Mouse (Mus musculus) forebrain, embryonic 11.5 days (tissue): ENCODE results near the gene Itm2c. TPM values are rescaled to one million over a fixed set of nuclear protein-coding genes. Genes with fewer than 3 reads are reported as not detected.

Source experiments
- ATAC-seq: fragments of 200-750 bp; cut with Nextera tagmentation; replicated peaks from 2 replicates; pipeline ENCODE4 v1.8.0; 2017; ENCODE audit warnings: moderate TSS enrichment; ENCODE audit not compliant: low FRiP score
- DNase-seq: peaks from one replicate; pipeline ENCODE4 v3.0.0-alpha.2; 2017; ENCODE audit warnings: low spot score
- H3K27ac ChIP-seq: fragments of 300-500 bp; sonication (generic); 2 replicates; pipeline ENCODE4 v1.5.1; 2014; ENCODE audit warnings: low read depth, low read length
- H3K27me3 ChIP-seq: fragments of 300-500 bp; sonication (generic); 2 replicates; pipeline ENCODE4 v1.6.1; 2014; ENCODE audit warnings: mild to moderate bottlenecking, low read length, mixed read lengths; ENCODE audit not compliant: control insufficient read depth, insufficient read depth
- H3K36me3 ChIP-seq: fragments of 300-500 bp; sonication (generic); 2 replicates; pipeline ENCODE4 v1.6.1; 2014; ENCODE audit warnings: mild to moderate bottlenecking, low read length, moderate library complexity, mixed read lengths; ENCODE audit not compliant: control insufficient read depth, insufficient read depth
- H3K4me1 ChIP-seq: fragments of 300-500 bp; sonication (generic); replicated peaks from 2 replicates; pipeline ENCODE4 v1.6.1; 2014; ENCODE audit warnings: low read length, mixed read lengths; ENCODE audit not compliant: control insufficient read depth, insufficient read depth
- H3K4me2 ChIP-seq: fragments of 300-500 bp; sonication (generic); 2 replicates; pipeline ENCODE4 v1.6.1; 2014; ENCODE audit warnings: low read depth, mild to moderate bottlenecking, low read length, moderate library complexity, mixed read lengths; ENCODE audit not compliant: severe bottlenecking
- H3K4me3 ChIP-seq: fragments of 300-500 bp; sonication (generic); 2 replicates; pipeline ENCODE4 v1.5.1; 2014; ENCODE audit warnings: low read depth, low read length
- H3K9ac ChIP-seq: fragments of 300-500 bp; sonication (generic); 2 replicates; pipeline ENCODE4 v1.6.1; 2014; ENCODE audit warnings: low read length
- H3K9me3 ChIP-seq: fragments of 300-500 bp; sonication (generic); 2 replicates; pipeline ENCODE4 v1.6.1; 2016; ENCODE audit warnings: low read length, mixed read lengths; ENCODE audit not compliant: control insufficient read depth
- WGBS: fragments of 180-500 bp; shearing (Covaris S2); extraction: QIAGEN DNeasy Blood & Tissue Kit; methylation state at CpG from one replicate; pipeline ENCODE4 v1.1.7; 2014; 5-methylcytosine and 5-hydroxymethylcytosine counted together
- polyA plus RNA-seq: library from polyadenylated mRNA; unstranded; fragments of >200 nt; fragmentation: Nextera tagmentation; extraction: Ambion mirVana; gene quantifications from 2 replicates; pipeline ENCODE4 v1.2.1, GENCODE M21; 2014

Gene Itm2c
- polyA plus RNA-seq, 1 experiment from 2014 or later = 65.3 TPM

DNA sequence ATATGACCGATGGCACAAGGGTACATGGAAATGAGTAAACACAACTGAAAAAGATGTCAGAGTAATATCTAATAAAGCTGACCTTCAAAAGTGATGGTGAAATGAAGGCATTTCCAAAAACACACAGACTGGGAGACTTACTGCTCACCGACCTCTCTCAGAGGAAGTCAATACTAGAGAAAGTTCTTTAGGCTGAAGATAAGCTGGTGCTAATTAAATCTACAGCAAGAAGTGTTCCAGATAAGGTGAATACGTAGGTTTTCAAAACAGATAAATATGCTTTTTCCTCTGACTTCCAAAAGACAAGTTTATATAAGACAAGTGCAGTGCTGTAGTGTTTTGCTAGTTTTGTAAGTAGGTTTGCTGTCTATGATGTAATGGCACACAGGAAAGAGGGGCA, 37.8 kb upstream of the Itm2c start:
- H3K4me1 ChIP-seq = no peaks in the 10 kb centered on the region
- H3K4me3 ChIP-seq = no peak overlapping the region
- no peak overlapping the region for H3K27ac ChIP-seq
- WGBS = 96% methylated on average over 3 of the region's 3 CpGs
- ATAC-seq (no peak), DNase-seq (no peak)
- H3K9me3 ChIP-seq = no peaks in the 10 kb centered on the region
- H3K27me3 ChIP-seq = no peaks in the 10 kb centered on the region
- no peak overlapping the region for H3K9ac ChIP-seq
- H3K4me2 ChIP-seq = no peak overlapping the region
- H3K36me3 ChIP-seq = no peaks in the 10 kb centered on the region

DNA sequence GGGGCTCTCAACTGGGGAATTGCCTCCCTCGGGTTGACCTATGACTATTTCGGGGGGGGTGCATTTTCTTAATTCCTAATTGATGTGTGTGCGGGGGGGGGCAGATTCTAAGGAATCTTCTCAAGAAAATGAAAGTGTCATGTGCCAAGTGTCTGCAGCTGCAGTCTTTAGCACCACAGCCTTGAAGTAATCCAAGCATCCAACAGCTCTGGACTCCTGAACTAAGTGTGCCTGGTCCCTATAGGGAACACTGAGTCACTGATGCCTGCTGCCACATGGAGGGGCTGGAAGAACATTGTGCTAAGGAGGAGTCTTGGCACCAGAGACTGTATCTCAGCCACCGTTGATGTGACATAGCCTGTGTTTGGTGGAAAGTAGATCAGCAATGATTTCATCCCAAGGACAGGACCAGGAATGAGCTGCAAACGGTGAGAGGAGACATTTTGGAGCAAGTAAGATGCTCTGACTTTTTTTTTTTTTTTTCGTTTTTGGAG, 36.8 kb upstream of the Itm2c start:
- Histone ChIP-seq H3K4me1 (no peaks in the 10 kb centered on the region), H3K9me3 (no peaks in the 10 kb centered on the region), H3K9ac (no peak overlapping the region), H3K27me3 (no peaks in the 10 kb centered on the region), H3K36me3 (no peaks in the 10 kb centered on the region), H3K27ac (no peak overlapping the region), H3K4me3 (no peak overlapping the region), H3K4me2 (no peak overlapping the region)
- WGBS = 81% methylated on average over 6 of the region's 6 CpGs
- no peak for DNase-seq
- no peak for ATAC-seq

DNA sequence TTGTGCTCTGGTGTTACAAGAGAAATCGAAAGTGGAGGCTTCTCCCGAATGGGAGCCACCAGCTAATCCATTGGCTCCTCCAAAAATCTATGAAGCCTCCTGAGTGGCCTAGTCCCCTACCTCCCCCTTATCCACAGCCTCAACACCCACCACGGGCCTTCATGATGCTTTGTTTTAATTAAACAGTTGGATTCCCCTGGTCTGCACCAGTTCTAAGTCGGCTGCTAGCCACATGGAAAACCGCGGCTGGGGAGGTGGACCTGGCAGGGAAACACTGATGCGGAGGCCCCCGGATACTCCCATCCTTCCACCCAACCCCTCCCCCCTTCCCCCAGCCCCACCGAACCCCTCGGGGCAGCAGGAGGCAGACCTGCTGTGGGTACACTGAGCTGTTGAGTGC, 29.7 kb upstream of the Itm2c start:
- H3K4me1 ChIP-seq = no peaks in the 10 kb centered on the region
- ATAC-seq = no peak
- no peaks in the 10 kb centered on the region for H3K36me3 ChIP-seq
- DNase-seq = no peak
- WGBS = 93% methylated on average over 10 of the region's 10 CpGs
- no peak overlapping the region for H3K27ac ChIP-seq
- no peak overlapping the region for H3K4me2 ChIP-seq
- no peaks in the 10 kb centered on the region for H3K27me3 ChIP-seq
- H3K9ac ChIP-seq = no peak overlapping the region
- H3K4me3 ChIP-seq = no peak overlapping the region
- H3K9me3 ChIP-seq = no peaks in the 10 kb centered on the region

DNA sequence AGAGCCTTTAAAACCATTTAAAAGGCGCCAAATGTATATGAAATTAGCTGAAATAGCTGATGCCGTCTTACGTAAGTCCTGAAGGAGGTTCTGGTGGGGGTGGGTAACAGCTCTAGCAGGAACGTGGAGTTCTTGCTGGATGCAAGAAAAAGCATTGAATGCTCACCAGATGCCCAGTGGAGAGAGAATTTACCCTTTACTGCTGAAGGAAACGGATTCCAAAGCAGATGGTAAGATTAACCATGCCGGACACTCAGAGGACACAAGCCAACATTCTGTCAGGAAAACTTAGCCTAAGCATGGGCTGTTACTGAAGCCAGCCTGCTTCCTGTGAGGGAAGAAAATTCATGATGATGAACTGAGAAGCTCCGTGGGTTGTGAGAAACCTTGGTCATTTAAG, 24.1 kb upstream of the Itm2c start:
- no peak overlapping the region for H3K4me3 ChIP-seq
- no peak overlapping the region for H3K9ac ChIP-seq
- DNase-seq (no peak), ATAC-seq (no peak)
- no peaks in the 10 kb centered on the region for H3K36me3 ChIP-seq
- WGBS = 86% methylated on average over 7 of the region's 7 CpGs
- H3K27ac ChIP-seq = no peak overlapping the region
- H3K4me1 ChIP-seq = no peaks in the 10 kb centered on the region
- no peaks in the 10 kb centered on the region for H3K27me3 ChIP-seq
- H3K4me2 ChIP-seq = no peak overlapping the region
- H3K9me3 ChIP-seq = no peaks in the 10 kb centered on the region

DNA sequence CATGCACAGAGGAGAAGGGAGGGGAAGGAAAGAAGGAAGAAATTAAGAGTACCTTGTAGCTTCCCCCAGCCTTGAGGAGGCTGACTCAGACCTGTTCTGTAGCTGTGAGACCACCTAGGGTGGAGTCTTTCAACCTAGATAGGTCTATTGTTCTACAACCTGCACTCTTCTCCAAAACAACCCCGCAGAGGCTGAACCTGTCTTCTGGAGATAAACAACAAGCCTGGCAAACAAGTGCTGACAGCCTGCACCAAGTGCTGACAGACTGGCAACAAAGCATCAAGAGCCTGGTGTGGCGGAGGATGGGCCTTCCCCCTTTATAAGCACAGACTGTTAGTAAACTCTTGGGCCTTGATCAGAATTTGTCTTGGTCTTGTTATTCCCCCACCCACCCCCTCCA, 23.5 kb upstream of the Itm2c start:
- Histone ChIP-seq H3K4me3 (no peak overlapping the region), H3K27me3 (no peaks in the 10 kb centered on the region), H3K4me1 (no peaks in the 10 kb centered on the region), H3K9ac (no peak overlapping the region), H3K4me2 (no peak overlapping the region), H3K27ac (no peak overlapping the region), H3K36me3 (no peaks in the 10 kb centered on the region), H3K9me3 (no peaks in the 10 kb centered on the region; the same call in 1 of the 2 replicates)
- DNase-seq (no peak), ATAC-seq (no peak)
- WGBS = 75% methylated on average over 2 of the region's 2 CpGs

DNA sequence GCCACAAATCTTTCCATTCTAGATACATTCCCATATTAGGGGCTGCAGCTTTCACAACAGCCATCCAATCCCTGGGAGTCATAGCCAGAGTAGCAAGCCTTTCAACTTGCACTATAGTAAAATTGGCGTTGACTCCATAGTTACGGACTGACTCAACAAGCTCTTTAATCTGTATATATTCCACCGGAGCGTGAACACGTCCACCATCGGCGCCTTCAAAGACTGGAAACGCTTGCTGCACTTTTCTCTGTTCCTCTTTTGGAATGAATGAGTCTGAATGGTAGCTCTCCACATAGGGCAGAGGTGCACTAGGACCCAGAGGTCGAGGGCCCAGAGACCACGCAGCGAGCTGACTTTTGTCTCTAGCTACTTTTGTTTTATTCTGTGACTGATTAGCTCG, 12.1 kb upstream of the Itm2c start:
- Histone ChIP-seq H3K27me3 (no peaks in the 10 kb centered on the region), H3K9ac (no peak overlapping the region), H3K4me2 (no peak overlapping the region), H3K4me1 (no peaks in the 10 kb centered on the region), H3K9me3 (no peaks in the 10 kb centered on the region; the same call in 1 of the 2 replicates), H3K36me3 (no peaks in the 10 kb centered on the region), H3K27ac (no peak overlapping the region), H3K4me3 (no peak overlapping the region)
- DNase-seq = no peak
- ATAC-seq = no peak
- WGBS = 90% methylated on average over 12 of the region's 12 CpGs

DNA sequence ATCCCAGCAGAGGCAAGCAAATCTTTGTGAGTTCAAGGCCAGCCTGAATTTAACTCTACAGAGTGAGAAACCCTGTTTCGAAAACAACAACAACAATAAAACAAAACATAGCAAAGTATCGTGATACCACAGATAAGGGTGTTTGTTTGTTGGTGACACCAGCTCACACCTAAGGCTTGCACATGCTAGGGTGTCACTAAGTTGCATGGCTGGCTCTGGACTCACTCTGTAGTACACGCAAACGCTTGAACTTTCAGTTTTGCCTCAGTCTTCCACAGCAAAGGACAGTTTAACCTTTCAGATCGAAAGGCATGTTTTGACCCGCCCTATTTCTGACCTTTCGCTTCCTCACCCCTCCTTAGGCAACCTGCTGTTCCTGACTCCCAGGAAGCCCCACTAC, 6.9 kb upstream of the Itm2c start:
- Histone ChIP-seq H3K9ac (no peak overlapping the region), H3K36me3 (no peaks in the 10 kb centered on the region), H3K27me3 (no peaks in the 10 kb centered on the region), H3K4me2 (no peak overlapping the region), H3K27ac (no peak overlapping the region), H3K4me1 (no peaks in the 10 kb centered on the region), H3K9me3 (no peaks in the 10 kb centered on the region), H3K4me3 (no peak overlapping the region)
- WGBS = 90% methylated on average over 7 of the region's 7 CpGs
- ATAC-seq (no peak), DNase-seq (no peak)

DNA sequence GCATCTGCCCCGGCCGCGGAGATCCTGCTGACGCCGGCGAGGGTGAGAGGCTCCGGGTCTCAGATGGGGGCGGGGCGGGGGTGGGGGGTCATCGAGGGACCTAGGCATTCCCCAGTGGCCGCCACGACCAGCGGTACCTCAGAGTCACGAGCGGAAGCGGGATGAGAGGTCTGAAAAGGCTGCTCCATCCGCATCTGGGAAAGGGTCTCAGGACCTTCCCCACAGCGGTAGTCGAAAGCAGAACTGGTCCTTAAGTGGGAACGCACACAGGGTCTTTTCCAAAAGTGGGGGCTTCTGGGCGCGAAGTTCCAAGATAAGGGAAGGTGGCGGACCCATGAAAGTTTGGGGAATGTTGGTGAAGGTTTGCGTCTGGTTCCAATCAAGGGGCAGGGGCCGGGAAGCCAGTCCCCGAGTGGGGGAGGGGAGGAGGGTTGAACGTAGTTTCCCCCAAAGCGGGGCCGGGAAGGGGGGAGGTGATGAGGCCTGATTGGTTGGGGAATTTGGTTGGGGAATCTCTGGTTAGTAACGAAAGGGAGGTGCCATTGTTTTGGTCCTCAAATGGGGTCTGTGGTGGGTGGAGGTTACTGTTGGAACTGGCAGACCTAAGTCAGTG, 773 bp downstream of the Itm2c start:
- Histone ChIP-seq H3K9me3 (no peaks in the 10 kb centered on the region), H3K4me3 (peak overlapping the region; percentile 84), H3K27ac (peak overlapping the region; percentile 77), H3K4me2 (peak overlapping the region; percentile 83), H3K9ac (peak overlapping the region; percentile 83), H3K4me1 (peaks cover 30% of the 10 kb centered on the region), H3K27me3 (no peaks in the 10 kb centered on the region), H3K36me3 (no peaks in the 10 kb centered on the region)
- ATAC-seq = peak; percentile 54
- WGBS = under 1% methylated on average over 30 of the region's 30 CpGs
- peak; percentile 88 for DNase-seq

DNA sequence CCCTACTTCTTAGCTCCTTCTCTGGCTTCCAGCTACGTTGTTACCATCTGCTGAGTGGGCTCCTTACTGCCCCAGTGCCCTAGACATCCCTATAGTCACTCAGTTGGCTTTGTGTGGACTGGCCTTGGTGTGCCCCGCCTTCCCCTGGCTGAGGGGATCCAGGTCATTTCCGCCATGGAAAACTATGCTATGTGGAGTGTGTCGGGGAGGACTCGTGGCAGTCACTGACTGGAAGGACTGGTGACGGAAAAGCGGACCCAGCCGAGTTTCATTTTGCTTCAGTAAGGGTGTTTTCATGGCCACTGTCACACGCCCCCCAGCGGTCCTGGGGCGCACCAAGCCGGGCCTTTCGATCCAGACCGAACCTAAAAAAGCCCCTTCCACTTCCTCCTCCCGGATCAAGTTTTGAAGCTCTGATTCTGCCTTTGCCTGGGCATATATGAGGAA, 1.3 kb downstream of the Itm2c start:
- Histone ChIP-seq H3K27me3 (no peaks in the 10 kb centered on the region), H3K36me3 (no peaks in the 10 kb centered on the region), H3K9me3 (no peaks in the 10 kb centered on the region), H3K4me1 (peaks cover 32% of the 10 kb centered on the region), H3K9ac (peak overlapping the region; percentile 83), H3K4me3 (peak overlapping the region; percentile 84), H3K27ac (peak overlapping the region; percentile 77), H3K4me2 (peak overlapping the region; percentile 83)
- peak; percentile 63 for ATAC-seq
- 5% methylated on average over 15 of the region's 15 CpGs for WGBS
- peak; percentile 77 for DNase-seq
